Comparison of ENCODE assay signal across 20 mouse cellular contexts in genomic region chr14:48481591-48481990, GRCm38 (mm10). TPM values are rescaled to one million over a fixed set of nuclear protein-coding genes. Genes with fewer than 3 reads are reported as not detected.
DNase-seq lines count a peak whose midpoint lies in the region.
"Had no signal": no experiment of that assay in that cellular context is flagged by ENCODE, and none has a peak within 500 bp of the region (broad histone marks: within the 10 kb centered on the region; RNA-seq: fewer than 3 reads in every experiment).

No protein-coding gene starts in this region.

- DNase-seq in embryo, embryonic 11 days, result peak; percentile 24
- DNase-seq in embryo, embryonic 10 days (ENCODE audit: low spot score), result no peak
- peak; percentile 16 to 25 for DNase-seq in frontal cortex, postnatal 36 days (ENCODE audit: low spot score in 2 of 2)
- DNase-seq in frontal cortex, postnatal 10 days (ENCODE audit: low spot score in 2 of 2), result no peak
- peak; percentile 12 to 20 for DNase-seq in left cerebral cortex, postnatal 36 days (ENCODE audit: low spot score in 2 of 2)
- no peak for DNase-seq in left cerebral cortex, adult 11 months (ENCODE audit: low spot score)
- peak; percentile 28 for DNase-seq in R1 (ENCODE audit: low read depth, low spot score)
- DNase-seq in testis, postnatal 10 days (ENCODE audit: low spot score), result no peak
- DNase-seq: adrenal gland, postnatal 25 days; cerebellum, adult 11-12 months; cerebellum, postnatal 10 days; gastrocnemius, postnatal 36 days; heart, adult 2 months; heart, postnatal 14 days; kidney, adult 8-10 months; kidney, postnatal 10 days; liver; lung, postnatal 4 days; thymus, adult 2 months; thymus, postnatal 4 days had no signal

- intact Hi-C loops in left cerebral cortex, postnatal 36 days (cut with DNase I), result no loop called here

RNA-seq across cellular contexts. Expression of gene Tmem260, which starts 35.7 kb away (rescaled TPM):
- total RNA-seq in left cerebral cortex, postnatal 36 days (2021), result 10 to 100 TPM; 20.0 to 30.4 TPM

Comparison
In these comparisons a context has a peak if more than half of its experiments do, and no peak if none do; other contexts are left out.
1. DNase-seq: peak in embryo, embryonic 11 days (single experiment), frontal cortex, postnatal 36 days (2 of 2), left cerebral cortex, postnatal 36 days (2 of 2) and R1 (single experiment); none in embryo, embryonic 10 days (single experiment), frontal cortex, postnatal 10 days (0 of 2), left cerebral cortex, adult 11 months (single experiment) and testis, postnatal 10 days (single experiment).